Mouse (Mus musculus): ENCODE measurements at regions not wholly inside any gene's neighbourhood (a gene's known extent, or its start where the extent isn't known, plus 50 kb on each side); places are given as distances from the start of the nearest gene placed in this dataset.

GRCm38 (mm10) chr9:73258640-73259039, 145.4 kb downstream of the Rsl24d1 start:
- 93% methylated on average over 8 of the region's 8 CpGs for WGBS
- H3K4me3 ChIP-seq: no peak overlapping the region

GRCm38 (mm10) chr9:73262711-73263110, 149.5 kb downstream of the Rsl24d1 start:
- Histone ChIP-seq H3K4me1 (peaks cover 9% of the 10 kb centered on the region), H3K9me3 (no peaks in the 10 kb centered on the region), H3K27ac (no peak overlapping the region), H3K4me3 (no peak overlapping the region), H3K27me3 (ENCODE audit: poor library complexity, severe bottlenecking) (no peaks in the 10 kb centered on the region), H3K36me3 (replicated peaks) (no peaks in the 10 kb centered on the region)
- DNase-seq (ENCODE audit: extremely low spot score, low spot score): peak; percentile 24
- 40% methylated on average over 5 of the region's 5 CpGs for WGBS

More at GRCm38 (mm10) chr9:73258640-73259039, 145.4 kb downstream of the Rsl24d1 start:
- no peaks in the 10 kb centered on the region for H3K9me3 ChIP-seq
- H3K4me1 ChIP-seq: peaks cover 9% of the 10 kb centered on the region
- no peaks in the 10 kb centered on the region for H3K36me3 ChIP-seq (replicated peaks)
- H3K27me3 ChIP-seq (ENCODE audit: poor library complexity, severe bottlenecking): no peaks in the 10 kb centered on the region
- no peak overlapping the region for H3K27ac ChIP-seq
- DNase-seq (ENCODE audit: extremely low spot score, low spot score): no peak

DNA sequence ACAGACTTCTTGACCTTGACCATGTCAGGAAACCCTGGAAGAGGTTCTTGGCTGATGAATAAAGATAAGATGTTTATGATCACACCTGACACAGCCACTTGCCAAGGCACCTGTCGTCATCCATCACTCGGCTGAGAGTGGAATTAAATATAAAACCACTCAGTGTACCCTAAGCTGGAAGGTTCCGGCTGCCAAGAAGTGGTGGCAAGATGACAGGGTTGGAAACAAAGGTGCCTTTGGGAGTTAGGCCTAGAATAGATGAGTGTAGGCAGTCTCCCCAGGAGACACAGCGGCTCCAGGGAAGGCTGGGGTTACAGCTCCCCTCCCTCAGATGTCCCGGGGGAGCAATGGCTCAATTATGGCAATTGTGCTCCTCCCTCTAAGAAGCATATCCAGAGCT, 157.0 kb downstream of the Rsl24d1 start:
- H3K4me3 ChIP-seq: no peak overlapping the region
- WGBS: 90% methylated on average over 5 of the region's 5 CpGs
- no peaks in the 10 kb centered on the region for H3K4me1 ChIP-seq
- no peaks in the 10 kb centered on the region for H3K9me3 ChIP-seq
- no peak for DNase-seq (ENCODE audit: extremely low spot score, low spot score)
- no peaks in the 10 kb centered on the region for H3K36me3 ChIP-seq (replicated peaks)
- no peaks in the 10 kb centered on the region for H3K27me3 ChIP-seq (ENCODE audit: poor library complexity, severe bottlenecking)
- no peak overlapping the region for H3K27ac ChIP-seq

DNA sequence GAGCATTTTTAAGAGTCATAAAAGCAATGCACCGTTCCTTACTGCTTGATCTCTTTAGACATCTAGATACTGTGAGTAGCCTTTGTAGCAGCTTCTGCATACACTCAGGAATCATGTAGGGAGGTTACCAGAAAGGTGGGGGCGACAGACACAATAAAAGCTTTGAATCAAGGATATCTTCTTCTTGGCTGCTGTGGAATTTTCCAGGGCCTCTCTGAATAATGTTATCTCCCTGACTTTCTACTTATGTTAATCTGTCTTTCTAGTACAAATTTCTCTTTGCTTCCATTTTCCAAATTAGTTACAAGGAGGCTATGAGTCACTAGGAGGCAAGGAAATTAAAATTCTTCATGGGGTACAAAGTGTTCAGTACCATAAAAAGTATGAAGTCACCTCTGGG, 159.4 kb downstream of the Rsl24d1 start:
- WGBS: 86% methylated on average over 2 of the region's 2 CpGs
- DNase-seq (ENCODE audit: extremely low spot score, low spot score): no peak
- H3K4me1 ChIP-seq: no peaks in the 10 kb centered on the region
- H3K9me3 ChIP-seq: no peaks in the 10 kb centered on the region
- no peak overlapping the region for H3K4me3 ChIP-seq
- H3K27me3 ChIP-seq (ENCODE audit: poor library complexity, severe bottlenecking): no peaks in the 10 kb centered on the region
- H3K36me3 ChIP-seq (replicated peaks): no peaks in the 10 kb centered on the region
- H3K27ac ChIP-seq: no peak overlapping the region

GRCm38 (mm10) chr9:73273681-73274080, 160.5 kb downstream of the Rsl24d1 start:
- no peak overlapping the region for H3K27ac ChIP-seq
- no peaks in the 10 kb centered on the region for H3K36me3 ChIP-seq (replicated peaks)
- no peaks in the 10 kb centered on the region for H3K4me1 ChIP-seq
- no peak overlapping the region for H3K4me3 ChIP-seq
- no peaks in the 10 kb centered on the region for H3K9me3 ChIP-seq
- 84% methylated on average over 4 of the region's 4 CpGs for WGBS
- H3K27me3 ChIP-seq (ENCODE audit: poor library complexity, severe bottlenecking): no peaks in the 10 kb centered on the region
- no peak for DNase-seq (ENCODE audit: extremely low spot score, low spot score)

GRCm38 (mm10) chr9:73275671-73276070, 162.4 kb downstream of the Rsl24d1 start:
- H3K27ac ChIP-seq: no peak overlapping the region
- no peaks in the 10 kb centered on the region for H3K27me3 ChIP-seq (ENCODE audit: poor library complexity, severe bottlenecking)
- H3K4me1 ChIP-seq: no peaks in the 10 kb centered on the region
- 82% methylated on average over 2 of the region's 2 CpGs for WGBS
- no peak overlapping the region for H3K4me3 ChIP-seq
- no peaks in the 10 kb centered on the region for H3K9me3 ChIP-seq
- no peaks in the 10 kb centered on the region for H3K36me3 ChIP-seq (replicated peaks)
- no peak for DNase-seq (ENCODE audit: extremely low spot score, low spot score)

- Histone ChIP-seq H3K4me3 (no peak overlapping the region), H3K4me1 (no peaks in the 10 kb centered on the region), H3K27ac (no peak overlapping the region), H3K9me3 (no peaks in the 10 kb centered on the region), H3K36me3 (replicated peaks) (no peaks in the 10 kb centered on the region), H3K27me3 (ENCODE audit: poor library complexity, severe bottlenecking) (no peaks in the 10 kb centered on the region)
- WGBS: 89% methylated on average over 6 of the region's 6 CpGs
- no peak for DNase-seq (ENCODE audit: extremely low spot score, low spot score)
Measured at GRCm38 (mm10) chr9:73295287-73295686, 182.1 kb downstream of the Rsl24d1 start.

DNA sequence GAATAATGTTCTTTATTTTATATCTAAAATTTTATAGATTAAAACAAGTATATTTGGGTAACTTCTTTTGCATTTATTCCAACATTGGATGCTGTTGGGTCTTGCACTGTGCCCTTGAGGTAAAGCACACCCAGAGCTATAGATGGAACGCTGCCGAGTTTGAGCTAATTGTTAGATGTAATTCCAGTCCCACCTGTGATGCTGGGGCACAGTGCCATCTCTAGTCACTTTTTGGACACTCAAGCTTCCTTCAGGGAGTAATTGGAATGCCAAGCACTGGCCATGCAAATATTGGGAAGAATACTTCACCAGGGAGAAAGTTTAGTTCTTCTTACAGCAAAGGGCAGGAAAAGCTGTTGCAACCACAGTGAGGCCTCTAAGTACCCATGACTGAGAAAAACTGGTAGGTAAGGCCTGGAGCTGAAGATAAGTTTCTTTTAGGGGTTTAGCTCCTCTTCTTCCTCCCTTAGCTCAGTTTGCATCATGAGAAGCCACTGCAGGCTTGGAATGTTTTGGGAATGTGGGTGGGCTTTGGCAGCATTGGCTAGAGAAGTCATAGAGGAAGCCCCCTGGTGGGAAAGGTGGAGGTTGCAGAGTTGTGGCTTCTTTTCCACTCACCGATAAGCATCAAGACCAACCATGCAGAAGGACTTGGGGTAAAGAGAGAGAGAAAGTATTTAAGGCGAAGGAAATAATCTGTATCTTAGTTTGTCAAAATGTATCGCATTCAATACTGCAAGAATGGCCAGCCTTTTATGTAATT, 189.1 kb downstream of the Rsl24d1 start:
- 91% methylated on average over 5 of the region's 5 CpGs for WGBS
- Histone ChIP-seq H3K9me3 (no peaks in the 10 kb centered on the region), H3K36me3 (replicated peaks) (no peaks in the 10 kb centered on the region), H3K27me3 (ENCODE audit: poor library complexity, severe bottlenecking) (no peaks in the 10 kb centered on the region), H3K4me1 (no peaks in the 10 kb centered on the region), H3K27ac (no peak overlapping the region), H3K4me3 (no peak overlapping the region)
- DNase-seq (ENCODE audit: extremely low spot score, low spot score): no peak

DNA sequence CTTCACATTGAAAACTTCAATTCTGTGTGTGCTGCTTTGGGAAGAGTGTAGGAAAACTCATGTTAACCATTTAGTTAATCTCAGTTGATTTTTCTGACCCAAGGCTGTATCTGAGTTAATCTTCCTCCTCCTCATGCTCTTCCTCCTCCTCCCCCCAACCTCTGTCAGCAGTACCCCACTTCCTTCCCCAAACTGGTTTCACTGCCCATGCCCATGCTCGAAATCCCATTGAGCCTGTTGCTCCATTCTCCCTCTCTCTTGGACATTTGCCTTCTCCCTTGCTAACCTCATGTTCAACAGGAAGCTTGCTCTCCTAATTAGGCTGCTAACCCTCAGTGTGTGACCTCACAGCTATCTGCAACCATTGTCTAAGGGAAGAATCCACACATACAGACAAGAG, 203.8 kb downstream of the Rsl24d1 start:
- no peaks in the 10 kb centered on the region for H3K9me3 ChIP-seq
- H3K36me3 ChIP-seq (replicated peaks): no peaks in the 10 kb centered on the region
- H3K27ac ChIP-seq: no peak overlapping the region
- DNase-seq (ENCODE audit: extremely low spot score, low spot score): no peak
- no peaks in the 10 kb centered on the region for H3K27me3 ChIP-seq (ENCODE audit: poor library complexity, severe bottlenecking)
- 78% methylated on average over 1 of the region's 1 CpGs for WGBS
- H3K4me1 ChIP-seq: no peaks in the 10 kb centered on the region
- H3K4me3 ChIP-seq: no peak overlapping the region

DNA sequence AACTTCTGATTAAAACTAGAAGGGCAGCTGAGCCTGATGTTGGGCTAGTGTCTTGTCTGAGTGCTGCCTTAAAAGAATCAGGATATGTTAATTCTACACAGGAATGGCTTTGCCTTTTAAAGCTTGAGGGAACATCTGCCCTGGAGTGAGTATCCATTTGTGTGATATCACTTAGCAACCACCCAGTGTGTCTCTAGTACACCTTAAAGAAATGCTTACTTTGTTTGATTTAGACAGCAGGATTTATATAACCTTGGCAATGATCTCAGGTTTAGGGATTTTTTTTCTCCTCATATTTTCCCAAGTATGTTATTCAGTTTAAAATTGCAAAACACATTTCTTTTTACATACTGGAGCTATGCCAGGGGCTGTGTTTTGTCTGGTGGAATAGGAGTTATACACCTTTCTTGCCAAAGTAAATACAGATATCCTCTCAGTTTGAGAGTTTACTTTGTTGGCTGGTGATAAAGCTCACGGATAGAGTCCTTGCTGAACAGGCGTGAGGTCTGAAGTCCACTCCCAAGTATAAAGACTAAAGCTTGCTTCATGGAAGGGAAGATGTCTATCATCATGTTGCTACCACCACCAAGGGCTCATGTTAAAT, 206.6 kb downstream of the Rsl24d1 start:
- no peak overlapping the region for H3K4me3 ChIP-seq
- no peak overlapping the region for H3K27ac ChIP-seq
- no peaks in the 10 kb centered on the region for H3K9me3 ChIP-seq
- no peak for DNase-seq (ENCODE audit: extremely low spot score, low spot score)
- 96% methylated on average over 2 of the region's 2 CpGs for WGBS
- no peaks in the 10 kb centered on the region for H3K36me3 ChIP-seq (replicated peaks)
- no peaks in the 10 kb centered on the region for H3K27me3 ChIP-seq (ENCODE audit: poor library complexity, severe bottlenecking)
- no peaks in the 10 kb centered on the region for H3K4me1 ChIP-seq

- no peaks in the 10 kb centered on the region for H3K36me3 ChIP-seq (replicated peaks)
- no peak overlapping the region for H3K4me3 ChIP-seq
- H3K27ac ChIP-seq: no peak overlapping the region
- H3K27me3 ChIP-seq (ENCODE audit: poor library complexity, severe bottlenecking): no peaks in the 10 kb centered on the region
- no peaks in the 10 kb centered on the region for H3K4me1 ChIP-seq
- H3K9me3 ChIP-seq: no peaks in the 10 kb centered on the region
- no peak for DNase-seq (ENCODE audit: extremely low spot score, low spot score)
Measured at GRCm38 (mm10) chr9:73331066-73331465, 217.8 kb downstream of the Rsl24d1 start.

DNA sequence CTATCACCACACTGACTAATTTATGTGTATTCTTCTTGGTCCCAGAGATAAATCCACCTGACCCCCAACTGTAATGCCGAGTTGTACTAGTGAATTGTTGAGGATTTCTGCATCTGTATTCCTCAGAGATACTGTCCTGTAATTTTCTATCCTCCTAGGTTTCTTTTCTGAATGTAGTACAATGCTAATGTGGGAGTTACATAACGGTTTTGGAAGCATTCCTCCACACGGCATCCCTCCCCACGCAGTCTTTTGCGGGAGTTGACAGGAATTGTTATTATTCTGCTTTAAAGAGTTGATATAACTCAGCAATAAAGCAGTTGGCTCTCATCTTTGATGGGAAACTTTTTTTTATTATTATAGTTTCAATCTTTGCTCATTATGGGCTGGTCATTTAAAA, 222.8 kb downstream of the Rsl24d1 start:
- H3K4me1 ChIP-seq: no peaks in the 10 kb centered on the region
- no peaks in the 10 kb centered on the region for H3K36me3 ChIP-seq (replicated peaks)
- no peak overlapping the region for H3K27ac ChIP-seq
- whole genome bisulfite sequencing: 89% methylated on average over 5 of the region's 5 CpGs
- H3K4me3 ChIP-seq: no peak overlapping the region
- H3K27me3 ChIP-seq (ENCODE audit: poor library complexity, severe bottlenecking): no peaks in the 10 kb centered on the region
- no peak for DNase-seq (ENCODE audit: extremely low spot score, low spot score)
- no peaks in the 10 kb centered on the region; the same call in 1 of the 2 replicates for H3K9me3 ChIP-seq

DNA sequence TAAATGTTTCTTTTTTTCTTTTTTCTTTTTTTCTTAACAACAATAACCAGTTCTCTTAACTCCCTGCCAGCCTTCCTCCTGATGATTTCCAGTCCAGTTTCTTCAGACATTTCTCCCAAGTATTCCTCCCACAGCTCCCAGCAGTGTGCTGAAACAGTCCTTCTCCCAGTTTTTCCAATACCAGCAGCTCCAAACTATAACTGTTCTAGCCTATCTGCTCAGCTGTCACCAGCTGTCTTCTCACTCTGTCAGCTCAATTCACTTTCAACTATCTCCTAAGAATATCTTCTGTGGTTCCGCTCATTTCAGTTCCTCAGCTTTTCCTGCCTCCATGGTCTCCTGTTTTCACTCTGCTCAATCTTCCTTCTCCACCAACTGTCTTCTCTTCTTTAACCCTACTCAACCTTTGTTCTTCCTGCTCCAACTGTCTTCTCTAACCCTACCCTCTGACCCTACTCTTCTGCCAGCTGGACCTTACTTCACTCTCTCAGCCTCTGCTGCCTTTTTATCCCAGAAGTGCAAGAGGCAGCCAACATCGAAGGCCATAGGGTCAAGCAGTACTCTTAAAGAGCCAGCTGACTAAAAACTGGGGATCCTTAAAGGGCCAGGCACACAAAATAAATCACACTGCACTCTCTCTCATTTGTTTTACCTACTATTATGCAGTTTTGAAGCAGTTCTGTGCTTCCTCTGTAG, 224.0 kb downstream of the Rsl24d1 start:
- WGBS: 85% methylated on average over 2 of the region's 2 CpGs
- Histone ChIP-seq H3K27ac (no peak overlapping the region), H3K4me1 (no peaks in the 10 kb centered on the region), H3K9me3 (peaks cover 9% of the 10 kb centered on the region), H3K36me3 (replicated peaks) (no peaks in the 10 kb centered on the region), H3K4me3 (no peak overlapping the region), H3K27me3 (ENCODE audit: poor library complexity, severe bottlenecking) (no peaks in the 10 kb centered on the region)
- no peak for DNase-seq (ENCODE audit: extremely low spot score, low spot score)

Data from forebrain, embryonic 10.5 days (tissue).